Mouse (Mus musculus) liver, embryonic 15.5 days (tissue): ENCODE results near the gene Lrrk1. TPM values are rescaled to one million over a fixed set of nuclear protein-coding genes. Genes with fewer than 3 reads are reported as not detected.

Experiments
- ATAC-seq: fragments of 200-750 bp; cut with Nextera tagmentation; 2 replicates; pipeline ENCODE4 v1.8.0; 2017; ENCODE audit warnings: moderate number of reproducible peaks, mild to moderate bottlenecking, moderate library complexity; ENCODE audit not compliant: insufficient read depth
- H3K27ac ChIP-seq: fragments of 300-500 bp; sonication (generic); replicated peaks from 2 replicates; pipeline ENCODE4 v1.5.1; 2015; ENCODE audit warnings: mild to moderate bottlenecking, inconsistent platforms
- H3K27me3 ChIP-seq: fragments of 300-500 bp; sonication (generic); 2 replicates; pipeline ENCODE4 v1.6.1; 2015; ENCODE audit warnings: mild to moderate bottlenecking, inconsistent platforms
- H3K36me3 ChIP-seq: fragments of 300-500 bp; sonication (generic); replicated peaks from 2 replicates; pipeline ENCODE4 v1.6.1; 2015; ENCODE audit warnings: moderate library complexity, mild to moderate bottlenecking, inconsistent platforms
- H3K4me1 ChIP-seq: fragments of 300-500 bp; sonication (generic); replicated peaks from 2 replicates; pipeline ENCODE4 v1.6.1; 2015; ENCODE audit warnings: inconsistent platforms
- H3K4me2 ChIP-seq: fragments of 300-500 bp; sonication (generic); 2 replicates; pipeline ENCODE4 v1.6.1; 2015; ENCODE audit warnings: moderate library complexity, mild to moderate bottlenecking, inconsistent platforms
- H3K4me3 ChIP-seq: fragments of 300-500 bp; sonication (generic); replicated peaks from 2 replicates; pipeline ENCODE4 v1.5.1; 2015; ENCODE audit warnings: mild to moderate bottlenecking, inconsistent platforms
- H3K9ac ChIP-seq: fragments of 300-500 bp; sonication (generic); 2 replicates; pipeline ENCODE4 v1.6.1; 2015; ENCODE audit warnings: moderate library complexity, mild to moderate bottlenecking, inconsistent platforms
- H3K9me3 ChIP-seq: fragments of 300-500 bp; sonication (generic); replicated peaks from 2 replicates; pipeline ENCODE4 v1.6.1; 2016; ENCODE audit warnings: inconsistent platforms
- WGBS: fragments of 180-500 bp; shearing (Covaris S2); methylation state at CpG from one replicate; pipeline ENCODE4 v1.1.7; 2015; ENCODE audit warnings: mixed read lengths; ENCODE audit not compliant: insufficient replicate concordance; 5-methylcytosine and 5-hydroxymethylcytosine counted together
- polyA plus RNA-seq: library from polyadenylated mRNA; unstranded; fragments of >200 nt; fragmentation: Nextera tagmentation; extraction: Ambion mirVana; gene quantifications from 2 replicates; pipeline ENCODE4 v1.2.1, GENCODE M21; 2015

The Lrrk1 gene
- polyA plus RNA-seq, 1 experiment from 2014 or later, result 4.7 TPM

GRCm38 (mm10) chr7:66223731-66224130 is 164.4 kb downstream of the Lrrk1 start:
- ATAC-seq, result no peak
- Histone ChIP-seq H3K9ac (no peak overlapping the region), H3K4me3 (no peak overlapping the region), H3K27me3 (no peaks in the 10 kb centered on the region), H3K9me3 (no peaks in the 10 kb centered on the region), H3K27ac (no peak overlapping the region), H3K4me1 (peaks cover 28% of the 10 kb centered on the region), H3K36me3 (no peaks in the 10 kb centered on the region), H3K4me2 (no peak overlapping the region)
- WGBS, result 68% methylated on average over 1 of the region's 1 CpGs

- WGBS, result 56% methylated on average over 8 of the region's 8 CpGs
- Histone ChIP-seq H3K4me2 (no peak overlapping the region), H3K36me3 (no peaks in the 10 kb centered on the region), H3K9ac (no peak overlapping the region), H3K27ac (no peak overlapping the region), H3K4me3 (no peak overlapping the region), H3K27me3 (no peaks in the 10 kb centered on the region), H3K4me1 (peaks cover 25% of the 10 kb centered on the region), H3K9me3 (no peaks in the 10 kb centered on the region)
- no peak for ATAC-seq
These were observed 165.5 kb downstream of the Lrrk1 start for GRCm38 (mm10) chr7:66222621-66223091.

GRCm38 (mm10) chr7:66219794-66220227 is 168.3 kb downstream of the Lrrk1 start:
- Histone ChIP-seq H3K27me3 (no peaks in the 10 kb centered on the region), H3K9me3 (no peaks in the 10 kb centered on the region), H3K4me3 (no peak overlapping the region), H3K27ac (no peak overlapping the region), H3K4me2 (no peak overlapping the region), H3K9ac (no peak overlapping the region), H3K4me1 (peaks cover 15% of the 10 kb centered on the region), H3K36me3 (no peaks in the 10 kb centered on the region)
- 76% methylated on average over 4 of the region's 4 CpGs for WGBS
- ATAC-seq, result no peak

GRCm38 (mm10) chr7:66219028-66219793 is 168.9 kb downstream of the Lrrk1 start:
- Histone ChIP-seq H3K9ac (no peak overlapping the region), H3K4me3 (no peak overlapping the region), H3K27ac (peak overlapping the region; percentile 62; the same call in 1 of the 2 replicates), H3K4me1 (peaks cover 15% of the 10 kb centered on the region), H3K4me2 (no peak overlapping the region), H3K27me3 (no peaks in the 10 kb centered on the region), H3K36me3 (no peaks in the 10 kb centered on the region), H3K9me3 (no peaks in the 10 kb centered on the region)
- ATAC-seq, result no peak
- 63% methylated on average over 4 of the region's 4 CpGs for WGBS

- Histone ChIP-seq H3K9ac (no peak overlapping the region), H3K4me2 (no peak overlapping the region), H3K27me3 (no peaks in the 10 kb centered on the region), H3K4me1 (peaks cover 15% of the 10 kb centered on the region), H3K36me3 (no peaks in the 10 kb centered on the region), H3K4me3 (no peak overlapping the region), H3K9me3 (no peaks in the 10 kb centered on the region), H3K27ac (peak overlapping the region; percentile 62)
- WGBS, result 43% methylated on average over 9 of the region's 9 CpGs
- no peak for ATAC-seq
These were observed 169.7 kb downstream of the Lrrk1 start for GRCm38 (mm10) chr7:66218193-66219014.

GRCm38 (mm10) chr7:66217531-66218094 is 170.5 kb downstream of the Lrrk1 start:
- Histone ChIP-seq H3K4me2 (no peak overlapping the region), H3K27ac (0 out of 2 replicates have a peak overlapping the region, but pooled peaks have one; percentile 62), H3K9me3 (no peaks in the 10 kb centered on the region), H3K4me3 (no peak overlapping the region), H3K4me1 (peaks cover 13% of the 10 kb centered on the region), H3K27me3 (no peaks in the 10 kb centered on the region), H3K9ac (no peak overlapping the region), H3K36me3 (no peaks in the 10 kb centered on the region)
- no peak for ATAC-seq
- WGBS, result 62% methylated on average over 7 of the region's 7 CpGs

GRCm38 (mm10) chr7:66217011-66217410 is 171.1 kb downstream of the Lrrk1 start:
- no peaks in the 10 kb centered on the region for H3K9me3 ChIP-seq
- H3K4me1 ChIP-seq, result peaks cover 12% of the 10 kb centered on the region
- H3K36me3 ChIP-seq, result no peaks in the 10 kb centered on the region
- 73% methylated on average over 7 of the region's 7 CpGs for WGBS
- no peak overlapping the region for H3K9ac ChIP-seq
- no peaks in the 10 kb centered on the region for H3K27me3 ChIP-seq
- H3K4me2 ChIP-seq, result no peak overlapping the region
- H3K27ac ChIP-seq, result no peak overlapping the region
- ATAC-seq, result no peak
- no peak overlapping the region for H3K4me3 ChIP-seq

GRCm38 (mm10) chr7:66215911-66216310 is 172.2 kb downstream of the Lrrk1 start:
- Histone ChIP-seq H3K36me3 (no peaks in the 10 kb centered on the region), H3K4me1 (peaks cover 12% of the 10 kb centered on the region), H3K9me3 (no peaks in the 10 kb centered on the region), H3K4me3 (no peak overlapping the region), H3K27me3 (no peaks in the 10 kb centered on the region), H3K4me2 (no peak overlapping the region), H3K27ac (no peak overlapping the region), H3K9ac (no peak overlapping the region)
- ATAC-seq, result no peak
- WGBS, result 48% methylated on average over 1 of the region's 1 CpGs

GRCm38 (mm10) chr7:66214477-66214876 is 173.7 kb downstream of the Lrrk1 start:
- no peak for ATAC-seq
- Histone ChIP-seq H3K4me1 (peaks cover 12% of the 10 kb centered on the region), H3K4me3 (no peak overlapping the region), H3K36me3 (no peaks in the 10 kb centered on the region), H3K27ac (no peak overlapping the region), H3K9ac (no peak overlapping the region), H3K4me2 (no peak overlapping the region), H3K27me3 (no peaks in the 10 kb centered on the region), H3K9me3 (no peaks in the 10 kb centered on the region)
- WGBS, result 56% methylated on average over 6 of the region's 6 CpGs

GRCm38 (mm10) chr7:66212887-66213286 is 175.3 kb downstream of the Lrrk1 start:
- WGBS, result 75% methylated on average over 1 of the region's 1 CpGs
- H3K9ac ChIP-seq, result no peak overlapping the region
- no peak overlapping the region for H3K4me3 ChIP-seq
- no peaks in the 10 kb centered on the region for H3K27me3 ChIP-seq
- ATAC-seq, result no peak
- H3K27ac ChIP-seq, result no peak overlapping the region
- no peaks in the 10 kb centered on the region for H3K36me3 ChIP-seq
- H3K4me1 ChIP-seq, result no peaks in the 10 kb centered on the region; the same call in none of the 2 replicates
- H3K9me3 ChIP-seq, result no peaks in the 10 kb centered on the region
- no peak overlapping the region for H3K4me2 ChIP-seq

- ATAC-seq, result no peak
These were observed 178.2 kb downstream of the Lrrk1 start for GRCm38 (mm10) chr7:66209920-66210319.

More at GRCm38 (mm10) chr7:66209920-66210319, 178.2 kb downstream of the Lrrk1 start:
- WGBS, result 19% methylated on average over 2 of the region's 2 CpGs
- H3K27ac ChIP-seq, result no peak overlapping the region
- H3K36me3 ChIP-seq, result no peaks in the 10 kb centered on the region
- H3K9ac ChIP-seq, result no peak overlapping the region
- no peaks in the 10 kb centered on the region; the same call in 1 of the 2 replicates for H3K4me1 ChIP-seq
- H3K4me2 ChIP-seq, result no peak overlapping the region
- no peaks in the 10 kb centered on the region for H3K9me3 ChIP-seq
- no peak overlapping the region for H3K4me3 ChIP-seq
- no peaks in the 10 kb centered on the region for H3K27me3 ChIP-seq
